Mouse (Mus musculus) G1E (cell line): ENCODE measurements around the gene Bcl2l14.

Experiments used
- CTCF ChIP-seq: IDR thresholded peaks from 2 replicates; pipeline ENCODE4 v1.5.1; 2012; ENCODE audit warnings: low read depth, low read length, inconsistent platforms, mixed read lengths
- GATA1 ChIP-seq: IDR thresholded peaks from 2 replicates; pipeline ENCODE4 v1.6.1; 2012; ENCODE audit warnings: borderline replicate concordance, low read length, inconsistent platforms, mixed read lengths
- TAL1 ChIP-seq: conservative IDR thresholded peaks from 2 replicates; pipeline ENCODE4 v1.6.1; 2012; ENCODE audit warnings: low read depth, low read length, inconsistent platforms, mixed read lengths

DNA sequence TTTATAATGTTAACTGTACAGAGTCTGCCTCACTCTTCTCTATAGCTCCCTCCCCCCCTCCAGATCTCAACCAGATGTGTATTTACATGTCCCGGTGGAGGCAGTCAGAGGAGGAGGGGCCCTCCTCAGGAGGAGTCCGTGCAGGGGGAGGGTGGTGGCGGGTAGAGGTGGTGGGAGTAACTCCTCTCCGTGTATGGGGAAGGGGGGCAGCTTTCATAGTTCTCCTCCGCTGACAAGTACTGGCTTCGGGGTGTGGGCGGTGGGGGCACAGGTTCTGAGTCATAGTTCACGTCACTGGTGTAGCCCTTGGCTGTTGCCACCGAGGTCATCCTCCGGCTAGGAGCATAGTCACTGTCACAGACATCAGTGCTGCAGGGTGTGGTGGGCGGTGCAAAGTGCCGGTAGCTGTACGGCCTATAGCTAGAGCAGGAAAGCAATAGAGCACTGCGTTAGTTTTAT is 54.6 kb downstream of the Bcl2l14 start:
- no peak for TF ChIP-seq GATA1
- no peak for TF ChIP-seq CTCF
- TF ChIP-seq TAL1: no peak
